Mouse (Mus musculus) MEL (cell line): ENCODE data around the gene Ptpn12. TPM values are rescaled to one million over a fixed set of nuclear protein-coding genes. Genes with fewer than 3 reads are reported as not detected.

Experiments
- DNase-seq: peaks from one replicate; pipeline ENCODE4 v3.0.0; 2011; ENCODE audit warnings: low read depth, low spot score
- H3K27ac ChIP-seq: 2 replicates; pipeline ENCODE4 v1.5.1; 2012; ENCODE audit warnings: low read depth, mild to moderate bottlenecking, control low read depth, low read length, moderate library complexity; ENCODE audit not compliant: control insufficient read depth
- H3K27me3 ChIP-seq, 2 experiments: fragments of 150-350 bp in 1 of 2; sonication (generic) in 1 of 2; 2 replicates each; pipeline ENCODE4 v1.6.1; 2012; ENCODE audit warnings: low read length in 2 of 2, mild to moderate bottlenecking in 2 of 2, improper control_type of control experiment in 1 of 2, moderate library complexity in 1 of 2; ENCODE audit not compliant: insufficient read depth in 2 of 2, control insufficient read depth in 1 of 2
- H3K36me3 ChIP-seq, 2 experiments: 2 replicates each; pipeline ENCODE4 v1.6.1; 2012 to 2014; ENCODE audit warnings: low read length in 2 of 2, improper control_type of control experiment in 1 of 2, inconsistent platforms in 1 of 2, mild to moderate bottlenecking in 1 of 2; ENCODE audit not compliant: insufficient read depth in 2 of 2, control insufficient read depth in 1 of 2
- H3K4me1 ChIP-seq, 2 experiments: fragments of 150-350 bp in 1 of 2; sonication (generic) in 1 of 2; 2 replicates each; pipeline ENCODE4 v1.6.1; 2012; ENCODE audit warnings: low read length in 2 of 2, improper control_type of control experiment in 1 of 2, mild to moderate bottlenecking in 1 of 2; ENCODE audit not compliant: insufficient read depth in 2 of 2, control insufficient read depth in 1 of 2
- H3K4me3 ChIP-seq, 2 experiments: fragments of 150-350 bp in 1 of 2; sonication (generic) in 1 of 2; 2 replicates each; pipeline ENCODE4 v1.5.1; 2012; ENCODE audit warnings: low read depth in 2 of 2, low read length in 2 of 2, mild to moderate bottlenecking in 2 of 2, moderate library complexity in 2 of 2, control low read depth in 1 of 2, improper control_type of control experiment in 1 of 2; ENCODE audit not compliant: control insufficient read depth in 1 of 2, insufficient read depth in 1 of 2
- H3K79me2 ChIP-seq: 2 replicates; pipeline ENCODE4 v1.6.1; 2012; ENCODE audit warnings: mild to moderate bottlenecking, low read length, moderate library complexity; ENCODE audit not compliant: control insufficient read depth, poor library complexity, insufficient read depth
- H3K9ac ChIP-seq: 2 replicates; pipeline ENCODE4 v1.6.1; 2012; ENCODE audit warnings: low read depth, mild to moderate bottlenecking, control low read depth, low read length, moderate library complexity; ENCODE audit not compliant: control insufficient read depth, poor library complexity, severe bottlenecking
- H3K9me3 ChIP-seq: fragments of 150-350 bp; sonication (generic); replicated peaks from 2 replicates; pipeline ENCODE4 v1.6.1; 2012; ENCODE audit warnings: mild to moderate bottlenecking, low read length, improper control_type of control experiment, moderate library complexity; ENCODE audit not compliant: insufficient read depth
- CHD1 ChIP-seq: IDR thresholded peaks from 2 replicates; pipeline ENCODE4 v1.6.1; 2012; ENCODE audit warnings: low read depth, mild to moderate bottlenecking, inconsistent platforms, low read length, improper control_type of control experiment
- E2F4 ChIP-seq: IDR thresholded peaks from 2 replicates; pipeline ENCODE4 v1.6.1; 2011; ENCODE audit warnings: low read depth, low read length, improper control_type of control experiment, borderline replicate concordance
- EP300 ChIP-seq, 2 experiments: IDR thresholded peaks; 2 replicates each; pipeline ENCODE4 v1.6.1; 2011; ENCODE audit warnings: improper control_type of control experiment in 2 of 2, low read length in 2 of 2, low read depth in 1 of 2, mild to moderate bottlenecking in 1 of 2
- ETS1 ChIP-seq: IDR thresholded peaks from 2 replicates; pipeline ENCODE4 v1.6.1; 2012; ENCODE audit warnings: low read depth, mild to moderate bottlenecking, inconsistent platforms, low read length, improper control_type of control experiment, moderate library complexity
- GATA1 ChIP-seq: IDR thresholded peaks from 2 replicates; pipeline ENCODE4 v1.6.1; 2011; ENCODE audit warnings: low read depth, low read length, improper control_type of control experiment
- HCFC1 ChIP-seq: IDR thresholded peaks from 2 replicates; pipeline ENCODE4 v1.6.1; 2012; ENCODE audit warnings: low read depth, mild to moderate bottlenecking, inconsistent platforms, low read length, improper control_type of control experiment, moderate library complexity
- JUND ChIP-seq: IDR thresholded peaks from 2 replicates; pipeline ENCODE4 v1.6.1; 2011; ENCODE audit warnings: low read depth, mild to moderate bottlenecking, improper control_type of control experiment, low read length
- MAX ChIP-seq: IDR thresholded peaks from 2 replicates; pipeline ENCODE4 v1.6.1; 2011; ENCODE audit warnings: low read length, improper control_type of control experiment
- MAZ ChIP-seq: IDR thresholded peaks from 2 replicates; pipeline ENCODE4 v1.6.1; 2012; ENCODE audit warnings: low read depth, mild to moderate bottlenecking, inconsistent platforms, low read length, improper control_type of control experiment
- MXI1 ChIP-seq: IDR thresholded peaks from 2 replicates; pipeline ENCODE4 v1.6.1; 2011; ENCODE audit warnings: mild to moderate bottlenecking, low read depth, low read length, improper control_type of control experiment
- NRF1 ChIP-seq: IDR thresholded peaks from 2 replicates; pipeline ENCODE4 v1.6.1; 2014; ENCODE audit warnings: low read depth, mild to moderate bottlenecking, inconsistent platforms, low read length, improper control_type of control experiment, moderate library complexity; ENCODE audit not compliant: poor library complexity, insufficient read depth, severe bottlenecking
- POLR2A ChIP-seq, 2 experiments: IDR thresholded peaks; 2 replicates each; pipeline ENCODE4 v1.6.1; 2011 to 2012; ENCODE audit warnings: low read length in 2 of 2, mild to moderate bottlenecking in 2 of 2, control low read depth in 1 of 2, improper control_type of control experiment in 1 of 2, low read depth in 1 of 2, moderate library complexity in 1 of 2; ENCODE audit not compliant: control insufficient read depth in 1 of 2, insufficient read depth in 1 of 2, poor library complexity in 1 of 2
- POLR2AphosphoS5 ChIP-seq: IDR thresholded peaks from 2 replicates; pipeline ENCODE4 v1.6.1; 2012; ENCODE audit warnings: low read depth, borderline replicate concordance, mild to moderate bottlenecking, inconsistent platforms, low read length, moderate library complexity, mixed read lengths
- RAD21 ChIP-seq: IDR thresholded peaks from 2 replicates; pipeline ENCODE4 v1.6.1; 2011; ENCODE audit warnings: mild to moderate bottlenecking, low read depth, low read length, improper control_type of control experiment
- SIN3A ChIP-seq: IDR thresholded peaks from 2 replicates; pipeline ENCODE4 v1.6.1; 2012; ENCODE audit warnings: low read length, improper control_type of control experiment, inconsistent platforms
- USF2 ChIP-seq, 2 experiments: IDR thresholded peaks; 2 replicates each; pipeline ENCODE4 v1.6.1; 2011 to 2012; ENCODE audit warnings: improper control_type of control experiment in 2 of 2, low read length in 2 of 2, borderline replicate concordance in 1 of 2, inconsistent platforms in 1 of 2, low read depth in 1 of 2, mild to moderate bottlenecking in 1 of 2; ENCODE audit not compliant: insufficient read depth in 1 of 2
- ZC3H11A ChIP-seq: IDR thresholded peaks from 2 replicates; pipeline ENCODE4 v1.6.1; 2012; ENCODE audit warnings: low read depth, mild to moderate bottlenecking, inconsistent platforms, low read length, improper control_type of control experiment
- ZMIZ1 ChIP-seq: IDR thresholded peaks from 2 replicates; pipeline ENCODE4 v1.6.1; 2012; ENCODE audit warnings: low read depth, mild to moderate bottlenecking, inconsistent platforms, low read length, improper control_type of control experiment, moderate library complexity
- polyA plus RNA-seq, 2 experiments: library from polyadenylated mRNA; stranded (reverse) in 1 of 2; unstranded in 1 of 2; fragments of >175 nt in 1 of 2; fragments of >200 nt in 1 of 2; gene quantifications; 2 replicates each; pipeline versions ENCODE4 v1.2.1 to v1.2.4; 2012; ENCODE audit warnings: low replicate concordance in 2 of 2, low read depth in 1 of 2; ENCODE audit not compliant: insufficient read length in 2 of 2, insufficient read depth in 1 of 2, missing spikeins in 1 of 2
- total RNA-seq: library from RNA; depleted of rRNA; stranded (reverse); fragments of 300-350 nt; gene quantifications from 2 replicates; pipeline ENCODE4 v1.2.3, GENCODE M21; 2012

Ptpn12 gene
- total and polyA plus RNA-seq, 3 experiments: 14.8 to 177 (median 58.2) TPM

- Histone ChIP-seq H3K27me3 (no peaks in the 10 kb centered on the region), H3K79me2 (peaks cover 55% of the 10 kb centered on the region), H3K9ac (peak overlapping the region; percentile 84), H3K4me1 (peaks cover 33% of the 10 kb centered on the region in 2 experiments), H3K4me3 (peak overlapping the region; percentile 44 to 97), H3K27ac (peak overlapping the region; percentile 49), H3K9me3 (no peaks in the 10 kb centered on the region), H3K36me3 (peaks cover 0 to 48% of the 10 kb centered on the region in 2 experiments; a peak in 2 of 4 replicates)
- peak; percentile 51 for DNase-seq
- TF ChIP-seq ETS1 (0 out of 2 replicates have a peak, but pooled peaks have one; percentile 9), HCFC1 (0 out of 2 replicates have a peak, but pooled peaks have one; percentile 18), USF2 (IDR thresholded peaks at IDR 0.05; ENCODE audit: borderline replicate concordance in 1 of 2, insufficient read depth in 1 of 2, low read depth in 1 of 2, low read length in 2 of 2) (no peak), POLR2A (IDR thresholded peaks at IDR 0.05; ENCODE audit: control insufficient read depth in 1 of 2, insufficient read depth in 1 of 2, low read depth in 1 of 2, low read length in 2 of 2, poor library complexity in 1 of 2) (no peak), EP300 (IDR thresholded peaks at IDR 0.05; ENCODE audit: low read depth in 1 of 2, low read length in 2 of 2) (peak in 1 of 2 experiments; percentile 53; a peak in 1 of 4 replicates), RAD21 (no peak), CHD1 (no peak), NRF1 (no peak)
These were observed 2.0 kb downstream of the Ptpn12 start for GRCm38 (mm10) chr5:21053571-21054307.

- TF ChIP-seq POLR2AphosphoS5 (no peak), USF2 (IDR thresholded peaks at IDR 0.05; ENCODE audit: borderline replicate concordance in 1 of 2, insufficient read depth in 1 of 2, low read depth in 1 of 2, low read length in 2 of 2) (no peak), SIN3A (no peak), MXI1 (no peak), EP300 (IDR thresholded peaks at IDR 0.05; ENCODE audit: low read depth in 1 of 2, low read length in 2 of 2) (no peak), MAZ (no peak), GATA1 (no peak), ZMIZ1 (no peak), JUND (no peak), MAX (no peak), HCFC1 (no peak), ZC3H11A (no peak), RAD21 (no peak), E2F4 (no peak)
- Histone ChIP-seq H3K9me3 (no peaks in the 10 kb centered on the region), H3K36me3 (peaks cover 0 to 55% of the 10 kb centered on the region in 2 experiments; a peak in 2 of 4 replicates), H3K27ac (no peak overlapping the region), H3K27me3 (no peaks in the 10 kb centered on the region), H3K79me2 (peaks cover 64% of the 10 kb centered on the region), H3K4me3 (no peak overlapping the region), H3K4me1 (peaks cover 35 to 37% of the 10 kb centered on the region in 2 experiments), H3K9ac (no peak overlapping the region)
- no peak for DNase-seq
These were observed 3.2 kb downstream of the Ptpn12 start for GRCm38 (mm10) chr5:21052521-21052920.
